Mouse (Mus musculus) splenic B cell, adult 2 months (primary cell): Measurements from ENCODE around the gene Ms4a18.

Experiments
- DNase-seq: peaks from one replicate; pipeline ENCODE4 v3.0.0-alpha.2; 2011; ENCODE audit warnings: low read depth, low spot score
- H3K27me3 ChIP-seq: 2 replicates; pipeline ENCODE4 v1.6.1; 2012; ENCODE audit warnings: mild to moderate bottlenecking, low read length, moderate library complexity, mixed read lengths; ENCODE audit not compliant: control insufficient read depth, poor library complexity, insufficient read depth, severe bottlenecking
- H3K36me3 ChIP-seq: 2 replicates; pipeline ENCODE4 v1.6.1; 2012; ENCODE audit warnings: mild to moderate bottlenecking, low read length, moderate library complexity, mixed read lengths; ENCODE audit not compliant: control insufficient read depth, poor library complexity, insufficient read depth, severe bottlenecking

Gene Ms4a18

DNA sequence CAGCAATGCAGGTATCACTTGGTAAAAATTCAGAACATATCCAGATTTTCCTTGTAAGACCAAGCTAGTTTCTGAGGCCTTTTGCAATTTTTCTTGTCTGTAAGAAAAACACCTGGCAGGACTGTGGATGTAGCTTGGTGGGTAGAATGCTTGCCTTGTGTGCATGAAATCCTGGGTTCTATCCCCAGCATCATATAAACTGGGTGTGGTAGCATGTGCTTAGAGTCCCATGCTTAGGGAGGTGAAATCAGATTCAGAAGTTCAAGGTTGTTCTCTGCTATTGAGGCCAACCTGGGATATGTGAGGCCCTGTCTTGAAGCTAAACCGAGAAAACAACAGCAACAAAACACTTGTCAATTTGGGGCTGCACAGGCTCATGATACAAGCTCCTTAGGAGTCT, 1.8 kb downstream of the Ms4a18 start:
- Histone ChIP-seq H3K36me3 (no peaks in the 10 kb centered on the region), H3K27me3 (no peaks in the 10 kb centered on the region)
- DNase-seq: no peak

DNA sequence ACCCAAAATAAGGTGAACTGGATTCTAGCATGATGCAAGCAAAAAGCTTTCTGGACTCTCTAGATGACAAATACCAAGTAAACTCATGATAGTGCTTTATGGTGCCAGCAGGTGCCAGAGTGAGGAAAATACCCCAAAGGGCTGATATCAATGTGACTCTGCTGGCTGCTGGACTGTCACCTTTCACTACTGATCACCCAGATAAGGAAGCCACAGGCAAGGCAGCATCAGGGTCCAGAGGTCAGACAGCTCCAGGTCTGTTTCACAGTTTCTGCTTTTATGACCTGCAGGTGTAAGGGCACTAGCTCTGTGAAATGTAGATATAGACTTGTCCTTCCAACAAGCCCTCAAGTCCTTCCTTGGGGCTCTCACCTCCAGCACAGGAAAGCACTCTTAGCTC, 2.4 kb downstream of the Ms4a18 start:
- DNase-seq: no peak
- H3K36me3 ChIP-seq: no peaks in the 10 kb centered on the region

DNA sequence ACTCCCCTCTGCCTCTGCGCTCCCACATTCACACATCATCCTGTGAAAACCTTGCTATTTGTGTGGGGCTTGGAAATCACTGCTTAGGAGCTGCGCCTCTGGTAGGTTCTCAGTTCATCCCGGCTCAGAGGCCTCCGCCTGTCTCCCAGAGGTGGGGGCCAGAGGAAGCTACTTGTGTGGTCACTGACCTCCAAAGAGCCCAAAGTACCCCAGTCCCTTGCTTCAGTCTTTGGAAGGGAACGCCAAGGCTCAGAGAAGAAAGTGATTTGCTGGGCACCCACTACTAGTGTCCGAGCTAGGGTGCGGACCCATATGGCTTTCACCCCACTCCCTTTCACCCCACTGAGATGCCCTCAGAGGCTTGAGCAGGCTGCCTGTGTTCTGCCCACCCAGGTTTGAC, 24.7 kb downstream of the Ms4a18 start, which contains the start of gene Ms4a15:
Gene Ms4a15, minus strand, starts transcription at position 101 of the 400 bp plus-strand sequence.
- H3K27me3 ChIP-seq: no peaks in the 10 kb centered on the region; the same call in 1 of the 2 replicates
- no peaks in the 10 kb centered on the region for H3K36me3 ChIP-seq
- DNase-seq: no peak

More for the DNA sequence above, 2.4 kb downstream of the Ms4a18 start:
- H3K27me3 ChIP-seq: no peaks in the 10 kb centered on the region

DNA sequence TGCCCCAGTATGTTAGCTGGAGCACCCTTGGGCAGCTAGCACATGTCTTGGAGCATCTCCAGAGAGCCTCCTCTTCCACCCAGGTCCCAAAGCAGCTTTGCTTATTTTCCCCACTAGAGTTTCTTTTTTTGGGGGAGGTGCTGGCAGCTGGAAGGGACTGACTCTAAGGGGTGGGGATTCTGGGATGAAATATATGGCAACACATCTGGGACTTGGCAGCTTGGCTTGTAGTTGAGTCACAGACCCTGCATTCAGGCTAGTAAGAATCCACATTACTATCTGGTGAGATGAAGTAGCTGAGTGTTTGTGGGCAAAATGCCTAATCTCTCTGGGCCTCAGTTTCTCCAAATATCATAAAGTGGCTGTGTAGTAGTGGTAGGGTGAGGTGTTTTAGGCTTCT, 25.9 kb downstream of the Ms4a18 start:
- no peaks in the 10 kb centered on the region; the same call in 1 of the 2 replicates for H3K27me3 ChIP-seq
- no peaks in the 10 kb centered on the region for H3K36me3 ChIP-seq
- no peak for DNase-seq

DNA sequence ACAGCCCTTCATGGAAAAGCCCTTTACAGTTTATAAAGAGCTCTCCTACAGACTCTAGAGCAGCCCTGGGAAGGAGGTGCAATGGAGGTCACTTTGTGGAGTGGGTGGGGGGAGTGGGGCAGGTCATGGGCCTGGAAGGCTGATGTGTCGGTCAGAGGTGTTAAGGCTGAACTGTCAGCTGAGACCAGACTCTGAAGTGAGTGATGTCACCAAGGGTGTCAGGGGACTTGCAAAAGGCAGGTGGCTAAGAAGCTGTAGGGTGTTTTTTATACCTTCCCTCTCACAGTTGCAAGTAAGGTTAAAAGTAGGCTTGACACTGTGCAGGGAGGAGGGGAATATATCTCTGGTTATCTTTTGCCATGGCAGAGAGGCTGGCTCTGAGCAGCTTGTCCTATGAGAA, 27.1 kb downstream of the Ms4a18 start:
- Histone ChIP-seq H3K36me3 (no peaks in the 10 kb centered on the region), H3K27me3 (no peaks in the 10 kb centered on the region; the same call in 1 of the 2 replicates)
- DNase-seq: no peak

DNA sequence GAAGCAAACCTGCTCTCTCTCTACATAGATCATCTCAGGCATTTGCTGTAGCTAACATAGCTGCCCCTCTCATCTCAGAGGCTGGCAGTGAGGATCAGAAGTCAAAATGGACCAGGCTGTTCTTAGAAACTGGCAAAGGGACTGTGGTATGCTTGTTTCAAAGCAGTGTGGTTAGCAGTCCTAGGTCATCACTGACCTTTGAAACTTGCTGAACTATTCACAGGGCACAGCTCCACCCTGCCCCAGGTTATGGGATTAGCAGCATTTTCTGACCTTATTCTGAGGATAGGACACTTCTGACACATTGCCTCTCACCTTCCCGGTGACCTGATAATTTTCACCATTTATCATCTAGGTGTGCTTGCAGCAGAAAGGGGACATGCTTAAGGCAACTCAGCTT, 29.3 kb downstream of the Ms4a18 start:
- no peaks in the 10 kb centered on the region; the same call in 1 of the 2 replicates for H3K36me3 ChIP-seq
- no peaks in the 10 kb centered on the region; the same call in 1 of the 2 replicates for H3K27me3 ChIP-seq
- no peak for DNase-seq

DNA sequence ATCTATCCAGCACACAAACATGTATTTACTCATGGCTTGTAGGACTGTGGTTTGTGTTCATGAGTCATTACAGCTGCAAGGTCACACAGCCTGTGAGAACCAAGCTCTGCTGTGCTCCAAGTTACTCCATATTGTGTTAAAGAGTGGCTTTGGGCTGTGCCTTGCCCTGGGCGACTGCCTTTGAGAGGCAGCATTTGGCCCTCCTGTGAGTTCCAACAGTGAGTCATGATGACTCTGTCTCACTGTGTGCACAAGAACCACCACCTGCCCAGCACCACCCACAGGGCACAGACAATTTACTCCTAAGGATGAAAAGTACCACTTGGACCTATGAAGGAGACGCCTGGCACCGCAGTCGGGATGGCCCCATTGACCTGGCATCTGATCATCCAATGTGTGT, 31.9 kb downstream of the Ms4a18 start:
- no peak for DNase-seq
- Histone ChIP-seq H3K27me3 (no peaks in the 10 kb centered on the region), H3K36me3 (no peaks in the 10 kb centered on the region; the same call in 1 of the 2 replicates)

DNA sequence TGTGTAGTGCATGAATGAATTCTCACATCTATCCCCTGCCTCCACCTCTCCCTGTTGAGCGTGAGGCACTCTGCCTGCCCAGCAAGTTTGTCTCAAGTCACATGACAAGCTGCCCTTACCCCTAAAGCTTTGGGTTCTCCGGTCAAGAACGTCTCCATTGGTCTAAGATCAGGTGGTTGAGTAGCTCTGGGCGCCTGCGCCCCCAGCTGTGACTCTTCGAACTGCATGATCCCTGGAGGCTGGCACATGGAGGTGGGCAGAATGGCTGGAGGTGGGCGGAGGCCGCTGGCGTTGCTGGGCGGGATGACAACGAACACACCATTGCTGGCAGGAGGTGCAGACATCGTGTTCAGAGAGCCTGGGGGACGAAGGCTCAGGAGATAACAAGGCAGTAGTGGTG, 33.3 kb downstream of the Ms4a18 start:
- DNase-seq: no peak
- H3K36me3 ChIP-seq: no peaks in the 10 kb centered on the region; the same call in 1 of the 2 replicates
- no peaks in the 10 kb centered on the region for H3K27me3 ChIP-seq

DNA sequence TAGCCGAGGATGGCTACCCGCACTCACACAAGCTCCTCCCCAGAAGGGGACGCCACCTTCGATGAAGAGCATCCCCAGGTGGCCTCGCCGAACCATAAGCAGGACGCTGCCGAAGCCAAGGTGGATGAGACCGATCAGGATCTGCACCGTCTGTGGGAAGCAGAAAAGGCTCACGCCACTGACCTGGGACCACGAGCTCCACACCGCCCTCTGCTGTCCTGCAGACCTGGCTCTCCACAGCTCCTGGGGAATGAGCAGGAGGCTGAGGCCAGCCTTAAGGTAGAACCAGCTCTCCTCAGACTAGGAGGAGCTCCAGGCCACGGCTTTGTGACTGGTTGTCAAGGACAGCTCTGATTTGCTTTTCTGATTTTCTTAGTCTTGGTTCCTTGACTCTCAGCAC, 34.7 kb downstream of the Ms4a18 start:
- peak; percentile 49 for DNase-seq
- Histone ChIP-seq H3K27me3 (no peaks in the 10 kb centered on the region), H3K36me3 (no peaks in the 10 kb centered on the region; the same call in 1 of the 2 replicates)

DNA sequence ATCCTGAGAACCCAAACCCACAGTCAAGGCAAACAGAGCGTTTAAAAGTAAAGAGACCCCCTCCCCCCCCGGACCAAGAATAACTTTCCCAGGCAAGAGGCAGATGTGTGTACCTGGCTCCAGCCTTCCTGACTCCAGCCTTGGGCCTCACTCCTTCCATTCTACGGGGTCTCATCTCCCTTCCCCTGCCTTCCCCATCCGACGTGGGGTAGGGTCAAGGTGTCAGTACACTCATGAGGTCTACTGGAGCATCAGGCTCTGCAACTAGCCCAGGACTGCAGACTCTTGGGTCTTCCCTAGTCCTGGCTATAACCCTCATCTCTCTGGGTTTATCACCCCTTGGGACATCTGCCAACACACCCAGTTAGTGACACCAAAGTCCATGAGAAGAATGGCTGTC, 37.6 kb downstream of the Ms4a18 start:
- DNase-seq: no peak
- no peaks in the 10 kb centered on the region for H3K27me3 ChIP-seq

DNA sequence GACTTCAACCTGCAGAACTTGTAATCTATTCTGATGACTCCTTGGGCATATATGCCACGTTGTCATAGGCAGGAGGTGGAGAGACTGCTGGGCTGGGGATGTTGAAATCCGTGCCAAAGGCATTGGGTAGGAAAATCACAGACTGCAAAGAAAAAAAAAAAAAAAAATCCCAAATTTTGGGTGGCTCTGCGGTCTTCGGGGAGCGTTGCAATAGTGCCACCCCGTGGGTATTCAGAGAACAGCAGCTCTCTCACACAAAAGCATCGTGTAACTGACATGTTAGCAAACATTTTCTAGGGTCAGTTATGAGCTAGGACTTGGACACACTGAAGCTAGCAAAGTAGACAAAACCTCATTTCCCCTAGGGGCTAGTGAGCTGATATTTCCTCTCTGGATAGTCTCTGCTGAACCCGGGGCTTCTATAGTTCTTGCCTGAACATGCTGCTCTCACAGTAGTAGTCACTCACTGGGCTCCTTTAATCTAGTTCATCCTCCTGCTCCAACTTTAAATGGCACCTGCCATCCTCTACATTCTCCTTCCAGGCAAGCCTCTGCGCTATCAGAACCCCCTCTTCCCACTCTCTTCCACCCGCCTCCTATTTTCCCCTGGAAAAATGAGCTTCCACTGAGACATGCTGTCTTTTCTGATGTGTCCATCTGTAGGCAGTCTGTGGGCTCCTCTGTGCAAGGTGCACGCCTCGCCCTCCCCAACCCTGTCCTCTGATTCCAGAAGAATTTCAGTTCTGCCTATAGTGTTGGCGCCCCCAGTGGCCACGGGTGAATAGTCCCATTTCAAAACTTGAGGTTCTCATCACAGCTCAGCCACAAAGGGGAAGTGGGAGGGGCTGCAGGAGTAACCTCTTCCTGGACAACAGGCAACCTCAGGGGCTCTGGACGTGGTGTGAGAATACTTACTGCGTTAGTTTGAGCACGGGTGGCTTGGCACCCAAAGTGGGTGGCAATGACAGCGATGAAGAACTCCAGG, 38.4 kb downstream of the Ms4a18 start:
- peak; percentile 92 for DNase-seq
- Histone ChIP-seq H3K36me3 (no peaks in the 10 kb centered on the region), H3K27me3 (no peaks in the 10 kb centered on the region)

More for the DNA sequence above, 37.6 kb downstream of the Ms4a18 start:
- no peaks in the 10 kb centered on the region for H3K36me3 ChIP-seq

DNA sequence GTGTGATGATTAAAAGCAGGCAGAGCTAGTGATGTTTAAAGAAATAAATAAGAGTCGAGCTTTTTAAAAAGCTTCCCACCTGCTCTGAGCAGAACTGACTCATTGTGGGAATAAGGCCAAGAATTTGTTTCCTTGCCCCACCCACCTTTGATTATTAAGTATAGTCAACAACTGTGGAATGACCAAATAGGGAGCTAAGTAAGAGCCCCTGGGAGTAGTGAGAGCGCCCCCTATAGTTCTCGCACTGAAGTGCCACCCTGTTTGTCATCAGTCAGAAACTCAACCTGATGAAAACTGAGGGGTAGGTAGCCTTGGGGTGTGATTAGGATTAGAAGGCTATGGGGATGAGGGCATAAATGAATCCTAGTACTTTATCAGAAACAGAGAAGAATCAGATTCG, 41.5 kb downstream of the Ms4a18 start:
- H3K27me3 ChIP-seq: no peaks in the 10 kb centered on the region
- peak; percentile 42 for DNase-seq
- no peaks in the 10 kb centered on the region for H3K36me3 ChIP-seq

DNA sequence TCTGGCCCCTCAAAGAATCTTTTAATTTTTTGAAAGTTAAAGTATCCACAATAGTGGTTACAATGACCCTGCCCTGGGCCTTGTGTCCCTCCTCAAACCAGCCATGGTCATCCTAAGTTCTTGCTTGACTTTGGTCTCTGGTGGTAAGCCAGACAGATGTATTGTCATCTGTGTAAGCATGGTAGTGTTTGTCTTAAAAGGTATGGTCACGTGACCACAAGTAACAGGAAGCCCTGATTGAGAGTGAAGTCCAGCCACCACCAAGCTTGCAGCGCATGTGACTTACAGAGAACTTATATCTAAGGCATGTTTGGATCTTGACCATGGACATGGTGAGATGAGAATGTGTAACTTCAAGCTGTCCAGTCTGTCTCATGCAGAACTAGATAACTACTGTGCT, 42.6 kb downstream of the Ms4a18 start:
- no peaks in the 10 kb centered on the region for H3K27me3 ChIP-seq
- H3K36me3 ChIP-seq: no peaks in the 10 kb centered on the region
- DNase-seq: no peak

DNA sequence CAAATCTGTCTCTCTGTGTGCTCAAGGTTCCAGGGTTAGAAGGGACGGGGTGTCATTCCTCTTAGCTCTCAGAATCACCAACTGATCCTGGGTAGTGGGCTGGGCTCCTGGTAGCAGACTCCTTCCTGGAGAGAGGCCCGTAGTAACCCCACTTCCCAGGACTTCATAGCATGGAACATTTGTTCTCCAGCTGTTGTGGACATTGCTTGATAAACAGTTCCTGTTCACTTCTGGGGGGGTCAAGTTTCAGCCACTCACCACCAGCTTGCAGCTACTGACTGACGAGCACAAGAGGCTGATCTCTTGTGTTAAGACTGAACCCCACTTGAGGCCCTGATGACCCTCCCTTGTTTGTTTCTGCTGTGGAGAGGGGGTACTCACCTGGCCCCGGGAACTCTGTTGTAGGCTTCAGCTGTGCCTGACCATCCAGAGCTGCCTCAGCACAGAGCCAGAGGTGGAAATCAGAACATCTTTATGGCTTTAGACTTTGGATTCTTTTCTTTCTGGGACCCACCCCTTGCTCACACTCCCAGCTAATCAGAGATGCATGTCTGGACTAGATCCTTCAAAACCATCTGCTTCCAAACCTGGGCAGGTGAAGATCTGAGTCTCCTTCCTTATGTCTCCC, 43.5 kb downstream of the Ms4a18 start, which contains the start of gene Ms4a10:
Gene Ms4a10, minus strand, starts transcription at position 433 of the 628 bp plus-strand sequence.
- H3K36me3 ChIP-seq: no peaks in the 10 kb centered on the region
- H3K27me3 ChIP-seq: no peaks in the 10 kb centered on the region
- DNase-seq: no peak

DNA sequence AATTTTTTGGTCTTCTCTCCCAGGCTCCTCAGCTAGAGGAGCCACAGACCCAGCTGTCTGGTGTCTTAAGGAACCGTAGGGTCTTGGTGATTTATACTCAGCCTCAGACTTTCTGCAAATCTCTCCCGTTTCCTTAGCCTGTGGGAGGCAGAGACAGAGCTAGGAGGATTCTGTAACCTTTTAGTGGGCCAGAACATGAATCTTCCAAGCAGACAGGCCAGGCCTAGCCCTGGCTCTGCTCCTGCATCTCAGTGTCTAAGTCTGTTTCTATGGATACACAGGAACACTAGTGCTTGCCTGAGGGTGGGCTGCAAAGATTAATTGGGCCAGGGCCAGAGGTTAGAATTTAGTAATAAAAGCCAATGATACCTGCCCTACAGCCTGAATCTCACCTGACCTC, 44.6 kb downstream of the Ms4a18 start:
- Histone ChIP-seq H3K27me3 (no peaks in the 10 kb centered on the region), H3K36me3 (no peaks in the 10 kb centered on the region)
- no peak for DNase-seq
